Mouse (Mus musculus) hindbrain, embryonic 14.5 days (tissue): ENCODE measurements around the gene Mov10. TPM values are rescaled to one million over a fixed set of nuclear protein-coding genes. Genes with fewer than 3 reads are reported as not detected.
"Not testable (repeated sequence)": the region's sequence is repeated elsewhere in the genome, so short reads cannot be mapped to it uniquely, and the experiment has no call there.

Source experiments
- ATAC-seq: fragments of 200-750 bp; cut with Nextera tagmentation; 2 replicates; pipeline ENCODE4 v1.8.0; 2017; ENCODE audit warnings: moderate number of reproducible peaks, mild to moderate bottlenecking, moderate TSS enrichment, moderate library complexity; ENCODE audit not compliant: low FRiP score
- DNase-seq: peaks from one replicate; pipeline ENCODE4 v3.0.0-alpha.2; 2015; ENCODE audit warnings: low spot score
- H3K27ac ChIP-seq: fragments of 300-500 bp; sonication (generic); 2 replicates; pipeline ENCODE4 v1.5.1; 2014; ENCODE audit warnings: mild to moderate bottlenecking, moderate library complexity
- H3K27me3 ChIP-seq: fragments of 300-500 bp; sonication (generic); 2 replicates; pipeline ENCODE4 v1.6.1; 2014; ENCODE audit warnings: mild to moderate bottlenecking, low read length, mixed read lengths; ENCODE audit not compliant: control insufficient read depth, insufficient read depth
- H3K36me3 ChIP-seq: fragments of 300-500 bp; sonication (generic); replicated peaks from 2 replicates; pipeline ENCODE4 v1.6.1; 2014; ENCODE audit not compliant: control insufficient read depth, insufficient read depth
- H3K4me1 ChIP-seq: fragments of 300-500 bp; sonication (generic); replicated peaks from 2 replicates; pipeline ENCODE4 v1.6.1; 2014; ENCODE audit warnings: antibody characterized with exemption, low read length, mixed read lengths; ENCODE audit not compliant: control insufficient read depth, insufficient read depth
- H3K4me2 ChIP-seq: fragments of 300-500 bp; sonication (generic); replicated peaks from 2 replicates; pipeline ENCODE4 v1.6.1; 2014; ENCODE audit warnings: mild to moderate bottlenecking, moderate library complexity
- H3K4me3 ChIP-seq: fragments of 300-500 bp; sonication (generic); replicated peaks from 2 replicates; pipeline ENCODE4 v1.5.1; 2014; ENCODE audit warnings: mild to moderate bottlenecking, low read length
- H3K9ac ChIP-seq: fragments of 300-500 bp; sonication (generic); 2 replicates; pipeline ENCODE4 v1.6.1; 2014
- H3K9me3 ChIP-seq: fragments of 300-500 bp; sonication (generic); 2 replicates; pipeline ENCODE4 v1.6.1; 2016; ENCODE audit warnings: low read length; ENCODE audit not compliant: control insufficient read depth
- WGBS: fragments of 180-500 bp; shearing (Covaris S2); extraction: QIAGEN DNeasy Blood & Tissue Kit; methylation state at CpG from one replicate; pipeline ENCODE4 v1.1.7; 2014; 5-methylcytosine and 5-hydroxymethylcytosine counted together
- polyA plus RNA-seq: library from polyadenylated mRNA; unstranded; fragments of >200 nt; fragmentation: Nextera tagmentation; extraction: Ambion mirVana; gene quantifications from 2 replicates; pipeline ENCODE4 v1.2.1, GENCODE M21; 2014

Mov10 gene
- polyA plus RNA-seq, 1 experiment from 2014 or later: 7.8 TPM

DNA sequence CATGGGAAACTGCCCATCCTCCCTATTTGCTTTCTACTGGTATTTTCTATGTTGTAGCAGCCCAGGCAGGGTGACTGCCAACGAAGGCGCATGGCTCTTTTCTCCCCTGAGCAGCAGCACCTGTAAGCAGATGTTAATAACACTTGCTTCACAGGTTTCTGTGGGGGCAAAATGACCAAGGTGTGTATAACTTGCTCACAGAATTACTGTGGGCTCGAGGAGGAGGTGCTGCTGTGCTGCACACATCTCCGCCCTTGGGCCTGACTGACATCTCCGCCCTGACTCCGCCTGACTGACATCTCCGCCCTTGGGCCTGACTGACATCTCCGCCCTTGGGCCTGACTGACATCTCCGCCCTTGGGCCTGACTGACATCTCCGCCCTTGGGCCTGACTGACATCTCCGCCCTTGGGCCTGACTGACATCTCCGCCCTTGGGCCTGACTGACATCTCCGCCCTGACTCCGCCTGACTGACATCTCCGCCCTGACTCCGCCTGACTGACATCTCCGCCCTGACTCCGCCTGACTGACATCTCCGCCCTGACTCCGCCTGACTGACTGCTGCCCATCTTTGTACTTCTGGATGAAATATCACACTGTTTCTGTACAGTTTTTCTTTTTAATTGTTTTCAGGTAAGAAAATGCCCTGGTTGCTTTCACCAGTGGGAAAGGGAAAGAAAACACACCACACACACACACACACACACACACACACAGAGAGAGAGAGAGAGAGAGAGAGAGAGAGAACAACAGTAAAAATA is 56.1 kb downstream of the Mov10 start:
- H3K36me3 ChIP-seq, H3K9ac ChIP-seq, H3K4me3 ChIP-seq, ATAC-seq, H3K27me3 ChIP-seq, H3K4me1 ChIP-seq, H3K9me3 ChIP-seq, DNase-seq, H3K4me2 ChIP-seq, H3K27ac ChIP-seq: not testable (repeated sequence)
- 24% methylated on average over 20 of the region's 20 CpGs for WGBS

GRCm38 (mm10) chr3:104758869-104759268 is 59.5 kb downstream of the Mov10 start:
- Histone ChIP-seq H3K4me3 (peak overlapping the region; percentile 34), H3K4me1 (0 out of 2 replicates have a peak, but pooled peaks cover 6% of the 10 kb centered on the region), H3K9me3 (no peaks in the 10 kb centered on the region), H3K36me3 (no peaks in the 10 kb centered on the region), H3K27ac (no peak overlapping the region), H3K4me2 (peak overlapping the region; percentile 62), H3K27me3 (peaks cover 4% of the 10 kb centered on the region; the same call in 1 of the 2 replicates), H3K9ac (peak overlapping the region; percentile 46; the same call in 1 of the 2 replicates)
- no peak for ATAC-seq
- 4% methylated on average over 5 of the region's 5 CpGs for WGBS
- DNase-seq: no peak

GRCm38 (mm10) chr3:104758406-104758805 is 60.0 kb downstream of the Mov10 start:
- Histone ChIP-seq H3K4me2 (peak overlapping the region; percentile 62), H3K27ac (no peak overlapping the region), H3K36me3 (no peaks in the 10 kb centered on the region), H3K4me3 (peak overlapping the region; percentile 34), H3K9ac (peak overlapping the region; percentile 46; the same call in 1 of the 2 replicates), H3K27me3 (peaks cover 7% of the 10 kb centered on the region; the same call in 1 of the 2 replicates), H3K4me1 (0 out of 2 replicates have a peak, but pooled peaks cover 6% of the 10 kb centered on the region), H3K9me3 (no peaks in the 10 kb centered on the region)
- WGBS: 2% methylated on average over 27 of the region's 27 CpGs
- ATAC-seq (peak; percentile 74; the same call in 1 of the 2 replicates), DNase-seq (peak; percentile 83)

DNA sequence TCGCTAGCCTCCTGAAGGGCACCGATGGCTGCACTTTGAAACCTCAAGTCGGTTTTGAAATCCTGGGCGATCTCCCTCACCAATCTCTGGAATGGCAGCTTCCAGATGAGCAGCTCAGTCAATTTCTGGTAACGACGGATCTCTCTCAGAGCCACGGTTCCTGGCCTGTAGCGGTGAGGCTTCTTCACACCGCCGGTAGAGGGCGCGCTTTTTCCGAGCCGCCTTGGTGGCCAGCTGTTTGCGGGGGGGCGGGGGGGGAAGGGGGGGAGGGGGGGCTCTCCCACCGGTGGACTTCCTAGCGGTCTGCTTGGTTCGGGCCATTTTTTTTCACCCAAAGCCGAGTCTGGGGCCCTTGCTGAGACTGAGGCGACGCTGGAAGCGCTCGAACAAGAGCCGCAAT is 65.5 kb downstream of the Mov10 start:
- not testable (repeated sequence) for H3K4me3 ChIP-seq, H3K27me3 ChIP-seq, H3K27ac ChIP-seq, H3K9ac ChIP-seq, H3K36me3 ChIP-seq, ATAC-seq, DNase-seq, H3K4me2 ChIP-seq, H3K9me3 ChIP-seq, H3K4me1 ChIP-seq
- WGBS: 14% methylated on average over 19 of the region's 25 CpGs

Other genes starting within 250 kb of the Mov10 start
- gene Slc16a1, start 179.9 kb downstream of the Mov10 start, polyA plus RNA-seq: 10.0 and 12.3 TPM in 2 replicates
- gene Ppm1j, start 37.5 kb downstream of the Mov10 start, polyA plus RNA-seq: 0.59 and 1.3 TPM in 2 replicates
- 0.04 and 0.07 TPM in 2 replicates for gene Fam19a3, start 36.7 kb downstream of the Mov10 start, polyA plus RNA-seq
- gene Rhoc, start 30.2 kb downstream of the Mov10 start, polyA plus RNA-seq: 57.7 and 59.6 TPM in 2 replicates
- gene St7l, start 45.4 kb upstream of the Mov10 start, polyA plus RNA-seq: 34.5 and 35.9 TPM in 2 replicates
- gene Capza1, start 45.9 kb upstream of the Mov10 start, polyA plus RNA-seq: 166 and 182 TPM in 2 replicates
- 0.82 and 1.2 TPM in 2 replicates for gene Wnt2b, start 143.4 kb upstream of the Mov10 start, polyA plus RNA-seq
- 47.1 and 55.4 TPM in 2 replicates for gene Cttnbp2nl, start 234.6 kb upstream of the Mov10 start, polyA plus RNA-seq
- not detected in 2 replicates for gene 4930564D02Rik, start 248.3 kb upstream of the Mov10 start, polyA plus RNA-seq